9 mouse cellular contexts compared by ENCODE assay signal in the genomic region with DNA sequence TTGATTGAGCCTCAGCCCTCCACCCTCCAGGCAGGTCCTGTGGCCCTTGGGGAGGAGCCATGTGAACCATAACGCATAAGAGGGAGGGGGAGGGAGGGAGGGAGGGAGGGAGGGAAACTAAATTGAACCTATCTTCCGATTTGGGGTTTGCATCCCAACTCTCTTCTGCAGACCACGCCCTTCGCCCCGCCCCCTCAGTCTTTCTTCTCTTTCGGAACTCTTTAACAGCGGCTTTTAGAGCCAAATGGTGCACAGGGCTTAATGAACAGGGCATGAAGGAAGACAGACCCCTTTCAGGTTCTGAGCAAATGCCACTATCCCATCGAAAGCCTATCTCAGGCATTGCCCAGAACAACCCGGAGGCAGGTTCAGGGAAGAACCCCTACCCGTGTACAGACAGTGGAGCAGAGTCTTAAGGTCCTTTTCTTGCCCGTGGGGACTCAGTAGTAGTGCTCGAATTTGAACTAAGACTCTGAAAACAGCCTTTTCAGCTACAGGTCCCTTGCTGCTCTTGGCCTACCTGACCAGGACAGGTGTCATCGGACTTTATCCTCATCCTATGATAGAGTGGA. TPM values are rescaled to one million over a fixed set of nuclear protein-coding genes. Genes with fewer than 3 reads are reported as not detected.
DNase-seq lines count a peak whose midpoint lies in the region; ATAC-seq and TF ChIP-seq lines count a peak whose summit lies in the region.
"Had no signal": no experiment of that assay in that cellular context is flagged by ENCODE, and none has a peak within 500 bp of the region (broad histone marks: within the 10 kb centered on the region; RNA-seq: fewer than 3 reads in every experiment).

No protein-coding gene starts in this region.

- no peaks in the 10 kb centered on the region for H3K9me3 ChIP-seq in kidney, postnatal 0 days (replicated peaks; ENCODE audit: low read length)
- H3K9me3 ChIP-seq in embryonic facial prominence, embryonic 11.5 days (replicated peaks; ENCODE audit: control insufficient read depth, low read length), result no peaks in the 10 kb centered on the region
- no peaks in the 10 kb centered on the region for H3K9me3 ChIP-seq in intestine, embryonic 14.5 days (ENCODE audit: control insufficient read depth, low read length)
- no peaks in the 10 kb centered on the region for H3K9me3 ChIP-seq in midbrain, embryonic 11.5 days (ENCODE audit: control insufficient read depth, low read length)

- H3K27ac ChIP-seq in kidney, postnatal 0 days, result no peak overlapping the region
- no peak overlapping the region; the same call in 1 of the 2 replicates for H3K27ac ChIP-seq in embryonic facial prominence, embryonic 11.5 days (replicated peaks; ENCODE audit: low read depth, low read length)
- no peak overlapping the region for H3K27ac ChIP-seq in intestine, embryonic 14.5 days (ENCODE audit: low read depth)
- H3K27ac ChIP-seq in midbrain, embryonic 11.5 days (ENCODE audit: low read depth, low read length), result peak overlapping the region; percentile 69

- peak; percentile 34 for DNase-seq in kidney, postnatal 0 days (ENCODE audit: low spot score)
- no peak for DNase-seq in kidney, adult 11 months
- DNase-seq in embryonic facial prominence, embryonic 11.5 days (ENCODE audit: low spot score), result peak; percentile 55
- no peak for DNase-seq in intestine, embryonic 14.5 days (ENCODE audit: low spot score)
- no peak for DNase-seq in midbrain, embryonic 11.5 days (ENCODE audit: low spot score, missing footprints)
- no peak for DNase-seq in ovary, postnatal 36 days (ENCODE audit: low spot score)
- DNase-seq in left cerebral cortex, postnatal 36 days (ENCODE audit: low spot score in 2 of 2), result no peak

- peak overlapping the region; percentile 6; the same call in 1 of the 2 replicates for H3K4me3 ChIP-seq in kidney, postnatal 0 days (replicated peaks; ENCODE audit: low read depth, low read length)
- H3K4me3 ChIP-seq in embryonic facial prominence, embryonic 11.5 days (ENCODE audit: low read depth, low read length), result peak overlapping the region; percentile 42
- peak overlapping the region; percentile 20 for H3K4me3 ChIP-seq in intestine, embryonic 14.5 days (ENCODE audit: low read depth, low read length)
- H3K4me3 ChIP-seq in midbrain, embryonic 11.5 days (ENCODE audit: low read depth, low read length), result peak overlapping the region; percentile 47

- WGBS in kidney, postnatal 0 days, result under 1% methylated on average over 13 of the region's 13 CpGs
- WGBS in embryonic facial prominence, embryonic 11.5 days, result 3% methylated on average over 13 of the region's 13 CpGs
- WGBS in intestine, embryonic 14.5 days, result 3% methylated on average over 13 of the region's 13 CpGs
- WGBS in midbrain, embryonic 11.5 days, result under 1% methylated on average over 13 of the region's 13 CpGs

- H3K36me3 ChIP-seq in kidney, postnatal 0 days (ENCODE audit: insufficient read depth, low read length), result no peaks in the 10 kb centered on the region
- H3K36me3 ChIP-seq in embryonic facial prominence, embryonic 11.5 days (replicated peaks; ENCODE audit: control insufficient read depth, insufficient read depth, low read depth, low read length), result no peaks in the 10 kb centered on the region
- H3K36me3 ChIP-seq in intestine, embryonic 14.5 days (ENCODE audit: control insufficient read depth, insufficient read depth, low read length), result no peaks in the 10 kb centered on the region
- no peaks in the 10 kb centered on the region for H3K36me3 ChIP-seq in midbrain, embryonic 11.5 days (ENCODE audit: control insufficient read depth, insufficient read depth, low read length)

- no peak for TF ChIP-seq CTCF in kidney, postnatal 0 days (IDR thresholded peaks at IDR 0.05; ENCODE audit: low read depth)

- H3K4me1 ChIP-seq in kidney, postnatal 0 days (replicated peaks; ENCODE audit: insufficient read depth, low read length), result no peaks in the 10 kb centered on the region; the same call in 1 of the 2 replicates
- no peaks in the 10 kb centered on the region; the same call in 1 of the 2 replicates for H3K4me1 ChIP-seq in embryonic facial prominence, embryonic 11.5 days (ENCODE audit: control insufficient read depth, insufficient read depth, low read length)
- peaks cover 21% of the 10 kb centered on the region for H3K4me1 ChIP-seq in intestine, embryonic 14.5 days (replicated peaks; ENCODE audit: control insufficient read depth, insufficient read depth, low read length)
- H3K4me1 ChIP-seq in midbrain, embryonic 11.5 days (ENCODE audit: control insufficient read depth, insufficient read depth, low read length), result peaks cover 10% of the 10 kb centered on the region

- H3K4me2 ChIP-seq in kidney, postnatal 0 days (ENCODE audit: low read length), result peak overlapping the region; percentile 46
- H3K4me2 ChIP-seq in embryonic facial prominence, embryonic 11.5 days (ENCODE audit: low read depth, low read length), result peak overlapping the region; percentile 82
- peak overlapping the region; percentile 51 for H3K4me2 ChIP-seq in intestine, embryonic 14.5 days (ENCODE audit: low read length)
- H3K4me2 ChIP-seq in midbrain, embryonic 11.5 days, result peak overlapping the region; percentile 77

- no peak overlapping the region for H3K9ac ChIP-seq in kidney, postnatal 0 days (ENCODE audit: low read depth, low read length)
- H3K9ac ChIP-seq in embryonic facial prominence, embryonic 11.5 days (replicated peaks; ENCODE audit: low read length), result peak overlapping the region; percentile 64
- no peak overlapping the region for H3K9ac ChIP-seq in intestine, embryonic 14.5 days (ENCODE audit: low read length)
- H3K9ac ChIP-seq in midbrain, embryonic 11.5 days (ENCODE audit: low read length), result peak overlapping the region; percentile 68

- no peaks in the 10 kb centered on the region for H3K27me3 ChIP-seq in kidney, postnatal 0 days (ENCODE audit: insufficient read depth, low read length)
- H3K27me3 ChIP-seq in embryonic facial prominence, embryonic 11.5 days (ENCODE audit: control insufficient read depth, insufficient read depth, low read length), result peaks cover 2% of the 10 kb centered on the region; the same call in 1 of the 2 replicates
- H3K27me3 ChIP-seq in intestine, embryonic 14.5 days (replicated peaks; ENCODE audit: control insufficient read depth, insufficient read depth, low read length), result peaks cover 17% of the 10 kb centered on the region
- H3K27me3 ChIP-seq in midbrain, embryonic 11.5 days (ENCODE audit: control insufficient read depth, insufficient read depth, low read length), result peaks cover 2% of the 10 kb centered on the region; the same call in 1 of the 2 replicates

- intact Hi-C loops in left cerebral cortex, postnatal 36 days (cut with DNase I), result no loop called here

- ATAC-seq in kidney, postnatal 0 days (replicated peaks; ENCODE audit: low FRiP score, low read depth), result no peak
- no peak for ATAC-seq in embryonic facial prominence, embryonic 11.5 days (replicated peaks; ENCODE audit: insufficient number of reproducible peaks, low FRiP score, low TSS enrichment, low read depth)
- ATAC-seq in intestine, embryonic 14.5 days (replicated peaks; ENCODE audit: low FRiP score, low TSS enrichment, low read depth), result no peak
- ATAC-seq in midbrain, embryonic 11.5 days (ENCODE audit: low FRiP score), result peak; percentile 59
- no peak for ATAC-seq in erythroid progenitor cell, adult 5-6 weeks (replicated peaks; ENCODE audit: low FRiP score, poor library complexity, severe bottlenecking)

RNA-seq across cellular contexts. Expression of a gene that starts 0.6 kb away (rescaled TPM):
- polyA plus RNA-seq in kidney, postnatal 0 days (2015; fragmentation: Nextera tagmentation; extraction: Ambion mirVana), result 0.58 and 0.60 TPM in 2 replicates
- 2.7 and 4.9 TPM in 2 replicates for polyA plus RNA-seq in embryonic facial prominence, embryonic 11.5 days (2014; fragmentation: Nextera tagmentation; extraction: Ambion mirVana)
- 0.72 and 1.5 TPM in 2 replicates for polyA plus RNA-seq in intestine, embryonic 14.5 days (2014; fragmentation: Nextera tagmentation; extraction: Ambion mirVana)
- polyA plus RNA-seq in midbrain, embryonic 11.5 days (2014; fragmentation: Nextera tagmentation; extraction: Ambion mirVana), result 9.0 and 10.1 TPM in 2 replicates
- not detected in 2 replicates for total RNA-seq in erythroid progenitor cell, adult 5-6 weeks (2015; ENCODE audit: low replicate concordance)
- not detected in 2 replicates for total RNA-seq in erythroid progenitor cell, adult 5-6 weeks (2017; ENCODE audit: low replicate concordance)
- total RNA-seq in left cerebral cortex, postnatal 36 days (2021), result not detected
- polyA plus RNA-seq: testis, adult 2 months had no signal

RNA-seq across cellular contexts. Expression of a gene that starts 20.1 kb away (rescaled TPM):
- polyA plus RNA-seq in kidney, postnatal 0 days (2015; fragmentation: Nextera tagmentation; extraction: Ambion mirVana), result 3.6 and 4.7 TPM in 2 replicates
- polyA plus RNA-seq in embryonic facial prominence, embryonic 11.5 days (2014; fragmentation: Nextera tagmentation; extraction: Ambion mirVana), result 19.9 and 22.0 TPM in 2 replicates
- 9.2 and 10.4 TPM in 2 replicates for polyA plus RNA-seq in intestine, embryonic 14.5 days (2014; fragmentation: Nextera tagmentation; extraction: Ambion mirVana)
- 24.1 and 25.6 TPM in 2 replicates for polyA plus RNA-seq in midbrain, embryonic 11.5 days (2014; fragmentation: Nextera tagmentation; extraction: Ambion mirVana)
- not detected in 2 replicates for total RNA-seq in erythroid progenitor cell, adult 5-6 weeks (2015; ENCODE audit: low replicate concordance)
- total RNA-seq in erythroid progenitor cell, adult 5-6 weeks (2017; ENCODE audit: low replicate concordance), result not detected in 2 replicates
- 10 to 100 TPM; 13.2 to 15.4 TPM for total RNA-seq in left cerebral cortex, postnatal 36 days (2021)

RNA-seq across cellular contexts. Expression of a gene that starts 32.3 kb away (rescaled TPM):
- 0.11 and 0.14 TPM in 2 replicates for polyA plus RNA-seq in kidney, postnatal 0 days (2015; fragmentation: Nextera tagmentation; extraction: Ambion mirVana)
- polyA plus RNA-seq in embryonic facial prominence, embryonic 11.5 days (2014; fragmentation: Nextera tagmentation; extraction: Ambion mirVana), result 0.13 and 0.29 TPM in 2 replicates
- 0.23 and 0.32 TPM in 2 replicates for polyA plus RNA-seq in intestine, embryonic 14.5 days (2014; fragmentation: Nextera tagmentation; extraction: Ambion mirVana)
- 0.04 and 0.11 TPM in 2 replicates for polyA plus RNA-seq in midbrain, embryonic 11.5 days (2014; fragmentation: Nextera tagmentation; extraction: Ambion mirVana)
- not detected in 2 replicates for total RNA-seq in erythroid progenitor cell, adult 5-6 weeks (2015; ENCODE audit: low replicate concordance)
- total RNA-seq in erythroid progenitor cell, adult 5-6 weeks (2017; ENCODE audit: low replicate concordance), result not detected in 2 replicates
- total RNA-seq in left cerebral cortex, postnatal 36 days (2021), result not detected

RNA-seq across cellular contexts. Expression of a gene that starts 41.7 kb away (rescaled TPM):
- 51.5 and 59.3 TPM in 2 replicates for polyA plus RNA-seq in kidney, postnatal 0 days (2015; fragmentation: Nextera tagmentation; extraction: Ambion mirVana)
- 85.9 and 92.9 TPM in 2 replicates for polyA plus RNA-seq in embryonic facial prominence, embryonic 11.5 days (2014; fragmentation: Nextera tagmentation; extraction: Ambion mirVana)
- 66.3 and 75.7 TPM in 2 replicates for polyA plus RNA-seq in intestine, embryonic 14.5 days (2014; fragmentation: Nextera tagmentation; extraction: Ambion mirVana)
- 79.9 and 83.1 TPM in 2 replicates for polyA plus RNA-seq in midbrain, embryonic 11.5 days (2014; fragmentation: Nextera tagmentation; extraction: Ambion mirVana)
- total RNA-seq in erythroid progenitor cell, adult 5-6 weeks (2015; ENCODE audit: low replicate concordance), result 16.3 and 25.9 TPM in 2 replicates
- 8.6 and 13.1 TPM in 2 replicates for total RNA-seq in erythroid progenitor cell, adult 5-6 weeks (2017; ENCODE audit: low replicate concordance)
- 100 to 1,000 TPM; 160 to 161 TPM for total RNA-seq in left cerebral cortex, postnatal 36 days (2021)

Comparison
In these comparisons a context has a peak if more than half of its experiments do, and no peak if none do; other contexts are left out.
1. DNase-seq: peak in kidney, postnatal 0 days (single experiment) and embryonic facial prominence, embryonic 11.5 days (single experiment); none in kidney, adult 11 months (single experiment), intestine, embryonic 14.5 days (single experiment), midbrain, embryonic 11.5 days (single experiment), ovary, postnatal 36 days (single experiment) and left cerebral cortex, postnatal 36 days (0 of 2).
2. H3K9ac ChIP-seq: peak in embryonic facial prominence, embryonic 11.5 days (single experiment) and midbrain, embryonic 11.5 days (single experiment); none in kidney, postnatal 0 days (single experiment) and intestine, embryonic 14.5 days (single experiment).
3. Peak in every context shown above with its lines, with median percentiles within 50 percentile points of each other: H3K4me2 ChIP-seq and H3K4me3 ChIP-seq.